Mouse (Mus musculus) embryonic fibroblast, embryonic 13.5 days (primary cell): ENCODE results near the gene 1110008P14Rik. TPM values are rescaled to one million over a fixed set of nuclear protein-coding genes. Genes with fewer than 3 reads are reported as not detected.

Experiments used
- H3K27ac ChIP-seq: 2 replicates; pipeline ENCODE4 v1.5.1; 2012; ENCODE audit warnings: low read length, control low read depth, inconsistent platforms; ENCODE audit not compliant: insufficient read depth
- H3K4me1 ChIP-seq: 2 replicates; pipeline ENCODE4 v1.6.1; 2011; ENCODE audit warnings: low read length; ENCODE audit not compliant: control insufficient read depth, insufficient read depth
- H3K4me3 ChIP-seq: 2 replicates; pipeline ENCODE4 v1.5.1; 2011; ENCODE audit warnings: mild to moderate bottlenecking, control low read depth, low read length; ENCODE audit not compliant: insufficient read depth
- CTCF ChIP-seq: IDR thresholded peaks from 2 replicates; pipeline ENCODE4 v1.5.1; 2011; ENCODE audit warnings: mild to moderate bottlenecking, control low read depth, low read length, moderate library complexity, borderline replicate concordance; ENCODE audit not compliant: insufficient read depth
- POLR2A ChIP-seq: IDR thresholded peaks from 2 replicates; pipeline ENCODE4 v1.6.1; 2011; ENCODE audit warnings: low read depth, mild to moderate bottlenecking, control low read depth, low read length, moderate library complexity
- polyA plus RNA-seq: library from polyadenylated mRNA; stranded (reverse); fragments of >200 nt; gene quantifications from 2 replicates; pipeline ENCODE4 v1.2.4, GENCODE M21; 2011; ENCODE audit warnings: low read depth; ENCODE audit not compliant: missing spikeins, insufficient read length

Gene 1110008P14Rik
- polyA plus RNA-seq, 1 experiment = 28.8 TPM

DNA sequence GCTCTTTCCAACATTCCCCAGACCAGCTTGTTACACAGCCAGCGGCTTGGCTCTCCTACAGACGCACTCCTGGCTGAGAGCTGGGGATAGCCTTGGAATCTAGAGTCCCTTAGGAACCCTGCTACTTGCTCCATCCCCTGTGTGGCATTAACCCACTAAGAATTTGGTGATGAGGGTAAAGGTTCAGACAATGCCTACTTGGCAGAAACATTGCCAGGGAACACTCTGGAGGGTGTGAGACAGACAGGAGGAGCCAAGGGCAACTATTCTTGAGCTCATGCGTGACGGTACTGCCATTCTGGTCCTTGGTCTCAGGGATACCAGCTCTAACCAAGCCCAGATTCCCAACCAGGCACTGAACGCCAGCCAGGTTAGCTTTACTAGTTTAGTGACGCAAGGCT is 40.1 kb upstream of the 1110008P14Rik start:
- no peak overlapping the region for H3K4me3 ChIP-seq
- no peak overlapping the region for H3K27ac ChIP-seq
- H3K4me1 ChIP-seq = peaks cover 14% of the 10 kb centered on the region
- no peak for TF ChIP-seq CTCF
- TF ChIP-seq POLR2A = no peak

DNA sequence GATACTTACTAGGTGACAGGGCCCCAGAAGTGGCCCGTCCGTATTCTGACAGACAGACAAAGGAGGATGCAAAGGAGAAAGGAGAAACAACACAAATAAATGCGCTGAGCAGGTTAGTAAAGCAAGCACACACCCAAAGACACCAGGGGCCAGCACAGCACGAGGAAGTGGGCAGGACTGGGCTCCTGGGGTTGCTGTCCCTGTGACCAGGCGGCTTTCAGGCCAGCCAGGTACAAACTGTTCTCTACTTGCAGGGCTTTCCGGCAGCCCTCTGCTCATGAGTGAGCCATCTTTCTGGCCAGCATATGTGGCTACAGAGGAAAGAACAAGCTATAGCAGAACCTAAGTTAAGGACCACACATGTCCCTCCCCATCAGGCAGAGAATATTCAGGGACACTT is 38.9 kb upstream of the 1110008P14Rik start:
- Histone ChIP-seq H3K27ac (no peak overlapping the region), H3K4me1 (peaks cover 14% of the 10 kb centered on the region), H3K4me3 (no peak overlapping the region)
- TF ChIP-seq CTCF (no peak), POLR2A (no peak)

DNA sequence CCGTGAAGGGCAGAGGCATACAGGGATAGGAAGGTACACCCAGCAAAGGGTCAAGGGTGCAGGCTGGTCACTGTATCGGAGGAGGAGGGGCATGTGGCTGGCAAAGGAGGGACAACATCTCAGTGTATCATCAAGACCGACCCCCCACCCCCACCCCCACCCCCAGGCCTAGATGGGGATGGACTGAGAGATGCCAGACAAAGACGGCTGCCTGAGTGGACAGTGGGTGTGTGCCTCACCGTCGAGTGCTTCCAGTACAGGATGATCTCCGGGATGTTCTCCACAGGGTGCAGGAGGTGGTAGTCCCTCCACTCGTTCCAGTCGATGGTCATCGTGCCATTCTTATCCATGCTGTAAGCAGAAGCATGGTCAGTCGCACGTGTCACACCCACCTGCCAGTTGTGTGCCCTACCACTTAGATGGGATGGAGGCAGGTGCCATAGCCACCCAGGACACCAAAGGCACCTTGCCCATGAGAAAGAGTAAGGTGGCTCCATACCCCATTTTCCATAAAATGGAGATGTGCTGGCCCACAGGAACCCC is 38.4 kb upstream of the 1110008P14Rik start:
- TF ChIP-seq CTCF = no peak
- no peak for TF ChIP-seq POLR2A
- Histone ChIP-seq H3K4me1 (peaks cover 14% of the 10 kb centered on the region), H3K4me3 (no peak overlapping the region), H3K27ac (no peak overlapping the region)

DNA sequence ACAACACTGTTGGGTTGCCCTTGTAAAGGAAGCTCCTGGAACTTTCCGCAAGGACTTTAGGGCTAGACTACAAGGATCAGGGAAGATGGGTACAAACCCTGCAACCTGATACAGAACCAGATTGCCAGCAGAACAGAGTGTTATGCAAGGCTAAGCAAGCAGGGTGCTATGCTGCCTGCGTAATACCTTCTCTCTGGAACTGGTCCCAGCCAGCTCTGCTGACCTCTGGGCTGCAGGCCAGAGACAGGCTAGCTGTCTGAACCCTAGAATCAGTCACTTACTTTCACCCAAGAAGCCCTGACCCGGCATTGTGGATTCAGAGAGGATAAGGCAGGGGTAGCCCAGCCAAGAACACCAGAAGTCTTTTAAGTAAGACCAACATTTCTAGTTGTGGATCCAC is 37.6 kb upstream of the 1110008P14Rik start:
- H3K4me1 ChIP-seq = peaks cover 9% of the 10 kb centered on the region
- H3K27ac ChIP-seq = no peak overlapping the region
- TF ChIP-seq CTCF (no peak), POLR2A (no peak)
- no peak overlapping the region for H3K4me3 ChIP-seq

DNA sequence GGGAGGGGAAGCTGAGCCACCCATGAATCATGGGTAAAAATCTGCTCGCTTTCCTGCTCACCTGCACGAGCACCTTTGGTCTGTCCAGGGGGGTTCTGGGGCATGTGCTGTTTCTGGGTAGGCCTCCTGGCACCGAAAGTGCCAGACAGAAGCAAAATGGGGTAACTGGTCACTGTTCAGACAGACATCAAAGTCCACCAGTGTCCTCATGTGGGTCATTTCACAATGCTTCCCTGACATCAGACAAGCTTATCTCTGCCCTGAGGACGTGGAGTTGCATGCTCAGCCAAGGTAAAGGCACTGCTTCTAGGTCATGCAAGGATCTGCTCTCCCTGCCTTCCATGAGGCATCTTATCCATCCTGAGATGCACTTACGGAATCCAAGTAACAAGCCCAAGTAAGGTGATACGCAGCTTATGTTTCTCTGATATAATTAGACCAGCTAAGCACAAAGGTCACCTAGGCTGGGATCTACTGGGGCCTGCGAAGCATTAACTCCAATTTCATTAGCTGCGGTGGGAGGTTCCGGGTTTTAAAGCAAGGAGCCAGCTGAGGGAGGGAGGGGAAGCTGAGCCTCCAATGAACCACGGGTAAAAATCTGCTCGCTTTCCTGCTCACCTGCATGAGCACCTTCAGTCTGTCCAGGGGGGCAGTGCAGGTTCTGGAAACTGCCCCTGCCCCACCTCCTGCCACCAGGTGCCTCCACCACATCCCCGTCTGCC is 36.9 kb upstream of the 1110008P14Rik start:
- TF ChIP-seq POLR2A (no peak), CTCF (no peak)
- peaks cover 8% of the 10 kb centered on the region for H3K4me1 ChIP-seq
- no peak overlapping the region for H3K27ac ChIP-seq
- no peak overlapping the region for H3K4me3 ChIP-seq

DNA sequence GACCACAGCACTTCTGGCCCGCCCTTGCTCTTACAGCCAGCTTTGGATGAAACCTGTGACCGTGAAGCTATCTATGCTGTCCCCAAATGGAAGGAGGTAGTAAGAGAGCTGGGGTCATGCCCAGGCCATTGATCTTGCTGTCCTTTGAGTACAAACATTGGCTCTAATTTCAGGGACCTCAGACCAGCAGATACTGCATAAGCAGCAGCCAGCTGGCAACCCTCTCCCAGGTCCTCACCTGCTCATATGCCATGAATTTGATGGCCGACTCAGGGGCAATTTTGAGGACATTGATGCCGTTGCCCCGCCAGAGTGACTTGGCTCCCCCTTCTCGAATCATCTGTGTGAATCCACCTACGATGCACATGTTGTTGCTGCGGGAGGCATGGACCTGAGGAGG is 35.7 kb upstream of the 1110008P14Rik start:
- H3K4me1 ChIP-seq = peaks cover 1% of the 10 kb centered on the region
- no peak for TF ChIP-seq POLR2A
- TF ChIP-seq CTCF = no peak

DNA sequence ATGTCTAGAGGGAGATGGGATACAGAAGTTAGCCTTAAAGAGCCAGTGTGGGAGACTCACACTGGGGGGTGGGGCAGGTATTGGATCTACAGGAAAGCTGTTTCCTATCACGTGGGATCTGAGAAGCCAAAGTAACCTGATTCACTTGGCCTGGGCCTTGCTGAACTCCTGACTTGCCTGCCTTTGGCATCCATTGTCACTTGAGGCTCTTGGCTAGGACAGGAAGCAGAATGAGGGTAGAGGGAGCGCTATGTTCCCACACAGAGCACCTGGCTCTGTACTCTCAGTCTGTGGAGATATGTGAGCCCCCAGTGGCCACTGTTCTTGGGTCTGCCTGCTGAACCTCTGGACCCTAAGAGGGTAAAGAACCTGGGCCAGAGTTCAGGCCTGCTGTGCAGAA is 34.8 kb upstream of the 1110008P14Rik start:
- no peak overlapping the region for H3K27ac ChIP-seq
- no peaks in the 10 kb centered on the region for H3K4me1 ChIP-seq
- TF ChIP-seq CTCF (no peak), POLR2A (no peak)
- H3K4me3 ChIP-seq = no peak overlapping the region

More for the DNA sequence above, 35.7 kb upstream of the 1110008P14Rik start:
- Histone ChIP-seq H3K27ac (no peak overlapping the region), H3K4me3 (no peak overlapping the region)

DNA sequence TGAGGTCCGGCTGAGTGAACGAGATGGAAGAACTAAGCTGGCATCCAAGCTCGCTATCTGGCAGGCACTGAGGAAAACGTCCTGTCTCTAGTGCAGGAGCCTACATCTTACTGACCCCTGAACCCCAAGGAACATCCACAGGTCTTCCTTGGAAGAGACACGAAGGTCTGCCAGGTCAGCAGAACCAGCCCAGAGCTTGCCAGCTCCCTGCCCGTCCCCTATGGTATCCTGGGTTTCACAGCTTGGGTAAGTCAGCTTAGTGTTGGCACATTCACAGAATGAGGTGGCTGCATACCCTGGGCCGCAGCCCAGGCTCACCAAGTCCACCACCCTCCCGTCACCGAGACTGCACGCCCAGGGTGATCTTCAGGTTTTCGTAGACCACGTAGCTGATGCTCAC is 34.1 kb upstream of the 1110008P14Rik start:
- no peak overlapping the region for H3K27ac ChIP-seq
- no peak for TF ChIP-seq POLR2A
- TF ChIP-seq CTCF = no peak
- no peaks in the 10 kb centered on the region for H3K4me1 ChIP-seq
- no peak overlapping the region for H3K4me3 ChIP-seq

DNA sequence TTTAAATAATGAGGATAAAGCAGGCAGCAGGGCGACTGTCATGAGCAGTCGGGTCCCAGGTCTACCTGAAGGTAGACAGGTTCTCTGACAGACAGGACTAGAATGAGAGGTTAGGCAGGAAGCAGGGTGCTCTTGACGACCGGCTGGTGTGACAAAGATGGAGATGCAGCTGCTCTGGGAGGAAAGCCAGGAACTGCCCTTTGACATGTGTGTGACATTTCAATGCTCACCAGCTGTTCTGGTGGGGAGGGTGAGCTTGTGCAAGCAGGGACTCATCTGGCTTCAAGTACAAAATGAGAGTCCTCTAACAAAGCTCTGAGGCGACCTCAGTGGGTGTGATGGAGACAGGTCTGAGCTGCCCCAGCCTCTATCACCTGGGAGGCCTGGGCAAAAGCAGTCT is 32.2 kb upstream of the 1110008P14Rik start:
- H3K4me3 ChIP-seq = no peak overlapping the region
- no peak overlapping the region for H3K27ac ChIP-seq
- H3K4me1 ChIP-seq = 0 out of 2 replicates have a peak, but pooled peaks cover 2% of the 10 kb centered on the region
- TF ChIP-seq CTCF = no peak
- no peak for TF ChIP-seq POLR2A

DNA sequence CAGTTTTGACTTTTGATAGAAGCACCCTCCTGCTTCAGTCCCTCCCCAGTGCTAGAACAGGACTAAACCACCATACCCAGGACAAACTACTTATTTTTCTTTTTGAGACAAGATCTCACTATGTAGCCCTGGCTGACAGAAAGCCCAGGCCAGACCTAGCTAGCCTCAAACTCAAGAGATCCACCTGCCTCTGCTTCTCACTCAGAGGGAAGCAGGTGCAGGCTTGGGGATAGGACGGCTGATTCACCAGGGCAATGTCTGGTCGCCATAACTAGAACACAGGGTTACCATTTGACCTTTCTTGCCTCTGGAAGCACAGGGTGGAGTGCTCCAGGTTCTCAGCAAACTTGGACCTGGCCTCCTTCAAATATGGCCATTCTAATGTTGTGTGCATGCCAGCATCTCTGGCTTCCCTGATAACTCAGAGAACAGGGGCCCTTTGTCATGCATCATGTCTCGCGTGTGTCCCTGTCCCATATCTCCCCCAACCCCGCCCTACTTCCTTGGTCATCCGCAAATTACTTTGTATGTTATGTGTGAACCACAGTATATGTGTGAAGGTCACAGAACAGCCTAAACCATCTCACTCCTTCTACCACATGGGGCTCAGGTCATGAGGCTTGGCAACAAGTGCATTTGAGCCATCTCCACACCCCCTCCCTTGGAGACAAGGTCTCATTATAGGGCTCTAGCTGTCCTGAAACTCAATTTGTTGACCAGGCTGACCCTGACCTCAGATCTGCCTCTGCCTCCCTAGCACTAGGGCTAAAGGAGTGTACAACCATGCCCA is 31.2 kb upstream of the 1110008P14Rik start:
- no peak overlapping the region for H3K4me3 ChIP-seq
- no peak overlapping the region for H3K27ac ChIP-seq
- H3K4me1 ChIP-seq = 0 out of 2 replicates have a peak, but pooled peaks cover 2% of the 10 kb centered on the region
- TF ChIP-seq POLR2A (no peak), CTCF (no peak)
